Mouse (Mus musculus) neural tube, postnatal 0 days (tissue): ENCODE results near the gene Plpp1. TPM values are rescaled to one million over a fixed set of nuclear protein-coding genes. Genes with fewer than 3 reads are reported as not detected.

Experiments
- polyA plus RNA-seq: library from polyadenylated mRNA; unstranded; fragments of >200 nt; fragmentation: Nextera tagmentation; extraction: Ambion mirVana; gene quantifications from 2 replicates; pipeline ENCODE4 v1.2.1, GENCODE M21; 2015

The Plpp1 gene
- 99.7 and 101 TPM in 2 replicates for polyA plus RNA-seq

DNA sequence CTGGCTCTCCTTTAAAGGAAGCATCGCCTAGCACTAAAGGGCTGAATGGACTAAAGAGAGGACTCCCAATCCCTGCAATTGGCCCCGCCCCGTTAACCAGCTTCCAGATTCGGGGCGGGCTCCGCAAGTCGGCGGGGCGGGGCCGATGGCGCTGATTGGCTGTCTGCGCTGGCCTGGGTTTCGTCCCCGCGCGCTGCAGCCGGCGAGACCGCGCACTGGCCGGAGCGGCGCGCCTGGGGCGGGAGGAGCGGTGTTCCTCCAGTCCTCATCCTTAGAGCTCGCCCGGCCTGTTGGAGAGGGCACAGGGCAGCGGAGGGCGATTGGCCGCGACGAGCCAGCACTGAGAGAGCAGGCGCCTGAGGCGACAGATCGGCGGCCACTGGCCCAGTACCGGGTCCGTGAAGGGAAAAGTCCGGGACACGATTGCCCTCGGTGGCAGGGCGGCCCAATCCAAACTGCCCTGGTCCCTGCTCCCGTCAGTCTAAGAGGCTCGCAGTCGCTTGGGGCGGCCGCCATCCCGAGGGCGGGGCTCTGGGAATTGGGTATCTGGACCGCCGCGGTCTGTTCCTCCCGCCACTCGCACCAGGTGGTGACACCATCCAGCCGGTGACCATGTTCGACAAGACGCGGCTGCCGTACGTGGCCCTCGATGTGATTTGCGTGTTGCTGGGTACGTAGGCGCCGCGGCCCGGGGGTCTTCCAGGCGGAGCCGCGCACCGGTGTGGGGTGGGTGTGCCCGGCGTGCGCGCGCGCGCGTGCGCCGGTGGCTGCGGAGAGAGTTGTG, at the start of gene Plpp1:
TSS of gene Plpp1 (plus strand) at position 196 of the 784 bp plus-strand sequence.

Other genes starting within 250 kb of the Plpp1 start
- 0.21 and 0.55 TPM in 2 replicates for gene Il31ra, start 206.4 kb upstream of the Plpp1 start, polyA plus RNA-seq
- 1.0 and 1.4 TPM in 2 replicates for gene Ddx4, start 148.3 kb upstream of the Plpp1 start, polyA plus RNA-seq
- 12.9 and 13.7 TPM in 2 replicates for gene Slc38a9, start 140.0 kb upstream of the Plpp1 start, polyA plus RNA-seq
- 33.9 and 36.3 TPM in 2 replicates for gene Mtrex, start 126.6 kb downstream of the Plpp1 start, polyA plus RNA-seq
- 33.0 and 34.7 TPM in 2 replicates for gene Dhx29, start 126.7 kb downstream of the Plpp1 start, polyA plus RNA-seq
- gene Ccno, start 187.0 kb downstream of the Plpp1 start, polyA plus RNA-seq: 0.36 and 0.74 TPM in 2 replicates
- gene Mcidas, start 193.1 kb downstream of the Plpp1 start, polyA plus RNA-seq: 0.14 and 0.19 TPM in 2 replicates
- gene Cdc20b, start 234.3 kb downstream of the Plpp1 start, polyA plus RNA-seq: not detected in 2 replicates
- gene Gpx8, start 245.6 kb downstream of the Plpp1 start, polyA plus RNA-seq: 52.8 and 61.3 TPM in 2 replicates